Mouse (Mus musculus): ENCODE measurements around the gene Vhl.

Gene Vhl

DNA sequence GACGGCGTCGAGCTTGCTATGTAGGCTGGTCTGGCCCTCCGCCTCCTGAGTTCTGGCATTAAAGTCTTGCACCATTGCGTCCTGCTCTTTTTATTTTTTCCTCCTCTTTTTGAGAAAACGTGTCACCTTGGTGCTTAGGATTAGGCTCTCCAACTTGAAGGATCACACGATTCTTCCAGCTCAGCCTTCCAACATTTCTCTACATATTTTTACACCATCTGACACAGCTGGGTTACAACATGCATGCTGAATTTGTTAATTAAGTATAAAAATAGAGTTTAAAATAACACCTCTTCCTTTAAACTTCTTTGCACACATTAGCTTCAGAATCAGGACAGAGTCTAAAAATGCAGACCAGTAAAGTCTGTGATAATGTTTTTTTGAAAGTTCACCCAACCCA, 14.5 kb upstream of the Vhl start:
- no peak for TF ChIP-seq GATA4 (IDR thresholded peaks at IDR 0.05; ENCODE audit: insufficient replicate concordance, low read length)

DNA sequence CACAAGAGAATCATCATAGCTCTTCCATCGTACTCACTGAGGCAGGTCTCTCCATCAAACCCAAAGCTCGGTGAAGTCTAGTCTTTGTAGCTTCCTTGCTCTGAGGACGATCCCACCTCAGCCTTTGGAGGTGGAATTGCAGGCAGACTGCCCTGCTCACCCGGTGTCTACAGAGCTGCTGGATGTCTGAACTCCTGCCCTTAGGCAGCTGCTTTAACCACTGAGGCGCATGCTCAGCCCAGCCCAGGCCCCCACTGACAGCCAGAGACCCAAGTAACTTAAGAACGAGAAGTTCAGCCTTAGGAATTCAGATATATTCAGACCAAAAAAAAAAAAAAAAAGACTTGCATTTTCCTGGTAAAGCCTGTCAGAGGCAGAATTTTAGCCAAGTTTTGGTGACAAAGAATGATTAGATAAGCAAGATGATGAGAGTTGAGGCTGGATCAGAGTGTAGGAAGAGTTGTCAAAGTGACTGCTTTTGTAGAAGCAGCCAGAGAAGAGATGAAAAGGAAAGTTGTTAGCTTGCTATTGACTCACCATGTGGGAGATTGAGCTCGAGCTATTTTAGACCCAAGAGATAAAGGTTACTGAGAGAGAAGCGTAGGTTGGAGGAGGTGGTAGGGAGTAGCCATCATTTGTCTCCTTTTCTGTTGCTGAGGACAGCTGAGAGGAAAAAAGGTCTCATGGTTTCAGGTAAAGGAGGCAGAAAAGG, 11.3 kb upstream of the Vhl start:
- no peak for TF ChIP-seq GATA4 (IDR thresholded peaks at IDR 0.05; ENCODE audit: insufficient replicate concordance, low read length)

- no peak for TF ChIP-seq GATA4 (IDR thresholded peaks at IDR 0.05; ENCODE audit: insufficient replicate concordance, low read length)
Measured at GRCm38 (mm10) chr6:113614152-113614551, 9.6 kb upstream of the Vhl start.

DNA sequence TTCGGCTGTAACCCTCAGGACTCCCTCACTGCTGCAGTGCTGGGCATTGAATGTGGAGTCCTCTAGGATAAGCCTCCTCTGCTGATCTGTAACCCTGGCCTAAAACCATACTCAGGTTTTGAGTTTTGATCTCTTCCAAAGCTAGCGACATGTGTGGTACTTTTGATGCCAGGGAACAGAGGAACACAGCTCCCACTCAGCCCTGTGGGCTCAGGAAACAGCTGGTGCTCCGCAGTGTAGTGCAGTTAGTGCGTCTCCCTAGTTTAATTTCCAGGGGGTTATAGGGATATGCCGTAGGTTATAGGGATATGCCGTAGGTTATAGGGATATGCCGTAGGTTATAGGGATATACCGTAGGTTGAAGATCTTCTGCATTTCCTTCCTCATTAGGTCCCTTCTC, 8.8 kb upstream of the Vhl start:
- no peak for TF ChIP-seq GATA4 (IDR thresholded peaks at IDR 0.05; ENCODE audit: insufficient replicate concordance, low read length)

- TF ChIP-seq GATA4 (IDR thresholded peaks at IDR 0.05; ENCODE audit: insufficient replicate concordance, low read length): no peak
Measured at GRCm38 (mm10) chr6:113615489-113615888, 8.3 kb upstream of the Vhl start.

DNA sequence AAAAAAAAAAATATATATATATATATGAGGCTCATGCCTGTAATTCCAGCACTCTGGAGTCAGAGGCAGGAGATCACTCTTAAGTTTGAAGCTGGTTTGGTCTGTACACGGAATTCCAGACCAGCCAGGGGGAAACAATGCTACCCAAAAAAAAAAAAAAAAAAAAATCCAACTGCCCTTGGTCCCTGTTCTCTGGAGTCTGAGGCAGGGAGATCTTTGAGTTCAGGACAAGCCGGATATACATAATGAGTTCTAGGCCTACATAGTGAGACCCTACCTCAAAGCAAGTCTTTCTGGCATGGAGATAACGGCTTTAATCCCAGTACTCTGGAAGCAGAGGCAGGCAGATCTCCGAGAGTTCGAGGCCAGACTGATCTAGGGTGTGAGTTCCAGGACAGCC, 373 bp upstream of the Vhl start:
- no peak for TF ChIP-seq GATA4 (IDR thresholded peaks at IDR 0.05; ENCODE audit: insufficient replicate concordance, low read length)

DNA sequence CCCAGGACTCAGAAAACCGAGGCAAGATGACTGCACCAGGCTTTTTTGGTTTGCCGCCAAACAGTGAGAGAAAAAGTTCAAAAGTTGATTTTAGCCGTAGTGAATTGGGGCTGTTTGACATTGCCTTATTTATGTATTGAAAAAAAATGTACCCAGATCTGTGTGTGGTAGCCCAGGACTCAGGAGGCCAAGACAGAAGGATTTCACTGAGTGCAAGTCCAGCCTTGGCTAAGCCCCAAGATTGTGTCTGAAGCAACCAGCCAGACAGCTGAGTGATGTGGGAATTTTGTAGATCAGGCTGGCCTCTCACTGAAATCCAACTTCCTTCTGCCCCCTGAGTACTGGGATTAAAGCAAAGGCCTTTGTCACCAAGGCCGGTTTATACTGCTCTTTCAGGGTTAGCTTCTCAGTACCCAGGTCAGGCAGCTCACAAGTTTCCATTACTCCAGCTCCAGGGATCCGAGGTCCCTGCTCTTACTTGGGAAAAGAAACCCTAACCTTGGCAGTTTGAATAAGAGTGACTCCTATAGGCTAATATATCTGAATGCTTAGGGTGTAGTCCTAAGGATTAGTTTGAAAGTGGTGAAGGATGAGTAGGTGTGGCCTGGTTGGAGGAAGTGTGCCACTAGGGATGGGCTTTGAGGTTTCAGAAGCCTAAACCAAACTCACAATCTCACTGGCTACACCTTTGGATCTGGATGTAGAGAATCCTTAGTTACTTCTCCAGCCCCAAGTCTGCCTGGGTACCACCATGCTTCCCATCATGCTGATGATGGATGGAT, 1.4 kb downstream of the Vhl start:
- no peak for TF ChIP-seq GATA4 (IDR thresholded peaks at IDR 0.05; ENCODE audit: insufficient replicate concordance, low read length)

- TF ChIP-seq GATA4 (IDR thresholded peaks at IDR 0.05; ENCODE audit: insufficient replicate concordance, low read length): no peak
Measured at GRCm38 (mm10) chr6:113630322-113630721, 6.6 kb downstream of the Vhl start.

DNA sequence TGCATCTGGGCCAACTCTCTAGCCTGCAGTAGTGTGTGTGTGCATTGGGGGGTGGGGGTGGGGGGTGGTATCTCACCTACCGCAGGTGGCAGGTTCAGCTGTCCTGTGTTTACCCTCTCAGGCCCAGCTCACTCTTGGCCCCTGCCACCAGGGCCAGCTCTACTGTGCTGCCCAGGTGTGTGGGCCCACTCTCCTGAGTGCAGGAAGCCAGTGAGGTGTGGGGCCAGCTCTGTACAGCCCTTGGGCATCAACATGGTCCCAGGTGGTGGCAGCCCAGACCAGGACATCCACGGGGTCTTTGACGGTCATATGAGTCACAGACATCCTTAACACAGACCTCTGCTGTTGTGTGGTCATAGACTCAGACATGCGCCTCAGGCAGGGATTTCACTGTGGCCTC, 9.1 kb downstream of the Vhl start:
- TF ChIP-seq GATA4 (IDR thresholded peaks at IDR 0.05; ENCODE audit: insufficient replicate concordance, low read length): no peak

DNA sequence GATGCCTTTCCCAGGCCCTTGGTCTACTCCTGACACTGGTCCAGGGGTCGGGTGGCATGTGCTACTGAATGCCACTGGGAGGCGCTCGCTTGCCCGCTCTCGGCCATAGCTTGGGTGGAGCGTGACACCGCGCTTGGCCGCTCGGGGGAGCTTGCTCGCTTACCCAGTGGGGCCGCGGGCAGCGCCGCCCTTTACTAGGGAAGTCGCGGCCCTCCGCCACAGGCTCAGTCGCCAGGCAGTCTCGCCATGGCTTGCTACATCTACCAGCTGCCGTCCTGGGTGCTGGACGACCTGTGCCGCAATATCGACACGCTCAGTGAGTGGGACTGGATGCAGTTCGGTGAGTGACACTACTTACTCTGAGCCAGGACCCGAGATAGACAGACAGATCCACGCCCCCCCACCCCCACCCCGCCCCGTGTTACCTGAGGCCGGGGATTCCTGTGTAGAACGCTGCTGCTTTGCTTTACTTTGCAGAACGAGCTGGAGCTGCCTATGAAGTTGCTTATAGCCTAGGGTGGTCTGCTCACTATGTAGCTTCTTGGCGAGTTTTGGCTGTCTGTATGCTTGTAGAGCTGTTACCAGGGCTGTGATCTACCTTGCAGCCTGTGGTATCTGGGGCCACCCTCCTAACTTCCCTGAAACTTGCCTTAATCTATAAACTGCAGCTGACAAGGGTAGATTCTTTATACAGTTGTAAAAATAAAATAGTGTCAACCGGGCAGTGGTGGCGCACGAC, 14.7 kb downstream of the Vhl start, which contains the start of gene Irak2:
Gene Irak2 (plus strand): TSS at position 166 of the 739 bp plus-strand sequence.
- TF ChIP-seq GATA4 (IDR thresholded peaks at IDR 0.05; ENCODE audit: insufficient replicate concordance, low read length): no peak; the same call in 1 of the 2 replicates

DNA sequence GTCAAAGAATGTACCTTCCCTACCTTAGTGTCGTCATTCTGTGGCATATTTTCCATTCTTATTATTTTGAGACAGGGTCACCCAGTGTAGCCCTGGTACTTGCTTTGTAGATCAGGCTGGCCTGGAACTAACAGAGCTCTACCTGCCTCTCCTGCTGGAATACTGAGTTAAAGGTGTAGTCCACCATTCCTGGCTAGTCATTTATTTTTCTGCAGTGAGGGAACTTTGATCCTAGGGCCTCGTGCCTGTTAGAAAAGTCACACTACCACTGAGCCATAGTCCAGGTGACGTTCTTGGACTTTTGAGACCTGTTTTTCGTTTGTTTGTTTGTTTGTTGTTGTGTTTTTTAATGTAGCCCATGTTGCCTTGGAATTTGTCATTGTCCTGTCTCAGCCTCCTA, 15.4 kb downstream of the Vhl start:
- TF ChIP-seq GATA4 (IDR thresholded peaks at IDR 0.05; ENCODE audit: insufficient replicate concordance, low read length): no peak

GRCm38 (mm10) chr6:113642605-113643004, 18.8 kb downstream of the Vhl start:
- TF ChIP-seq GATA4 (IDR thresholded peaks at IDR 0.05; ENCODE audit: insufficient replicate concordance, low read length): no peak

DNA sequence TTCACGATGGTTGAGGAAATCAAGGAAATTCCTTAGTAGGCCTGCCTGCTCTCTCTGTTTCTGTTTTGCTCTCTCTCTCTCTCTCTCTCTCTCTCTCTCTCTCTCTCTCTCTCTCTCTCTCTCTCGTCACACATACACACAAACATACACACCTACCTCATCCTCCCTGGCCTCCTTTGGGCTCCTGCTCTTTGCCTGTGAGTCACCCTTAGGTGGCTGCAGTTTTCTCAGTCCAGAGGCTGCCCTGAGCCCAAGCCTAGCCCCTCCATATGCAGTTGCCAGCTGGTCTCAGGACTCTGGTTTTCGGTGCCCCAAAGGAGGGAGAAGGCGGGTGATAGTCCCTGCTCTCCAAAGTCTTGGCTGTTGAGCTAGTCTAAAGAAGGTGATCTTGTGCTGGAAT, 19.3 kb downstream of the Vhl start:
- TF ChIP-seq GATA4 (IDR thresholded peaks at IDR 0.05; ENCODE audit: insufficient replicate concordance, low read length): no peak

- no peak for TF ChIP-seq GATA4 (IDR thresholded peaks at IDR 0.05; ENCODE audit: insufficient replicate concordance, low read length)
Measured at GRCm38 (mm10) chr6:113643967-113644366, 20.2 kb downstream of the Vhl start.

DNA sequence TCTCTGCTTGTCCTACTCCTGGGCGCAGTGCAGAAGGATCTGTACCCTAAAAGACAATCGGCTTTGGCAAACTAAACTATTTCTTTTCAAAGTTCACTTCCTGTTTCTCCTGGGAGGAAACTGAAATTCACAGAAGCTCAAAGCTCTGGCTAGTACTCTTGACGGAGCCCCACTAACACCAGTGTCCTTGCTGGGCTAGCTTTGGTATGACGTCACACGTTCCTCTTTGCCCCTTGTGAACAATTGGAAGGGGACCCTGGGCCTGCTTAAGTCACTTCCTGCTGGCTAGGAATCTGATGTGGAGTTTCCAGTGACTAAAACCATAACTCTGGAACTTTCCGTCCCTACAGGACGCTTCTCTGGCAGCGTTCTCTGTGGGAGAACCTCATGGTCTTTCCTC, 21.0 kb downstream of the Vhl start:
- TF ChIP-seq GATA4 (IDR thresholded peaks at IDR 0.05; ENCODE audit: insufficient replicate concordance, low read length): no peak

Measured in liver, adult (tissue).